Mouse (Mus musculus): ENCODE results near the gene Nol3. TPM values are rescaled to one million over a fixed set of nuclear protein-coding genes. Genes with fewer than 3 reads are reported as not detected.

Nol3 gene
- total and polyA plus RNA-seq, 3 experiments, result 17.3 to 23.0 (median 19.7) TPM

DNA sequence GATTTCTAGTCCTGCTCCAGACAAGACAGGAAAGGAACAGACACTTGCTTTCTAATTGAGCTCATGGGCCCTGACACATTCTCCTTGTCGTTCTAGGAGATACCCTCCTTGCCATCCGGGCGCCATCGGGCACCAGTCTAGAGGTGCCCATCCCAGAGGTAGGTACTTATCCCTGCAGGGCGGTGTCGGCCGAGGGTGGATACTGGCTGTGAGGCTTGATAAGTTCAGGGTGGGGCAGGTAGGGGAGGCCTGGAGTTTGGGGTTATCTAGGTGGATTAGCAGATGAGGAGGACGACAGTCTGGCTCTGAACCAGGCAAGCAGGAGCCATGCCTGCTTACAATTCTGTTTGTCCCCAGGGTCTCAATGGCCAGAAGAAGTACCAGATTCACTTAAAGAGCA lies 24.0 kb downstream of the Nol3 start:
- H3K79me2 ChIP-seq (replicated peaks; ENCODE audit: control insufficient read depth, insufficient read depth, low read length), result no peaks in the 10 kb centered on the region
- 91% methylated on average over 8 of the region's 8 CpGs for WGBS
- TF ChIP-seq POLR2A (IDR thresholded peaks at IDR 0.05; ENCODE audit: insufficient read depth, low read depth, low read length), result no peak
- no peak for TF ChIP-seq EP300 (IDR thresholded peaks at IDR 0.05; ENCODE audit: insufficient read depth, low read depth, low read length)
- TF ChIP-seq CTCF (IDR thresholded peaks at IDR 0.05), result no peak
- H3K36me3 ChIP-seq (ENCODE audit: control insufficient read depth, insufficient read depth, low read length), result peaks cover 4% of the 10 kb centered on the region
- H3K4me3 ChIP-seq, result no peak overlapping the region
- no peaks in the 10 kb centered on the region for H3K27me3 ChIP-seq (ENCODE audit: control insufficient read depth, insufficient read depth, low read length)
- DNase-seq, result no peak
- peaks cover 6% of the 10 kb centered on the region for H3K4me1 ChIP-seq (ENCODE audit: control insufficient read depth, insufficient read depth, low read length)
- intact Hi-C loops (cut with DNase I), result loop anchor here (10.0 kb wide), 1 partner anchor 645 kb away; no protein-coding TSS in a partner anchor
- H3K27ac ChIP-seq, result no peak overlapping the region
- H3K9ac ChIP-seq (ENCODE audit: low read depth, low read length), result no peak overlapping the region

DNA sequence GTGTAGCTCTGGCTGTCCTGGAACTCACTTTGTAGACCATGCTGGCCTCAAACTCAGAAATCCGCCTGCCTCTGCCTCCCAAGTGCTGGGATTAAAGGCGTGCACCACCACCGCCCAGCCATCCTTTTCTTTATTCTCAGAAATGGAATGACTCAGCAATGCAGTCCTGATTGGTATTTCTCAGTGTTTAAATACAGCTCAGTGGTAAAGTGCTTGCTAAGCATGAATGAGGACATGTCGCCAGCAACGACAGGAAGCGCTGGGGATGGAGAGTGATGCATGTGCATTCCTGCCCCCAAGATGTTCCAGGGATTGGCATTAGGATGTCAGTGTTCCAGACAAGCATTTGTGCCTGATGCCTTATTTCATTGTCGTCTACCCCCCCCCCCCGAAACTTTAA lies 27.5 kb downstream of the Nol3 start:
- H3K4me3 ChIP-seq, result no peak overlapping the region
- no peak for TF ChIP-seq CTCF (IDR thresholded peaks at IDR 0.05)
- no peak for TF ChIP-seq EP300 (IDR thresholded peaks at IDR 0.05; ENCODE audit: insufficient read depth, low read depth, low read length)
- no peak for TF ChIP-seq POLR2A (IDR thresholded peaks at IDR 0.05; ENCODE audit: insufficient read depth, low read depth, low read length)
- H3K9ac ChIP-seq (ENCODE audit: low read depth, low read length), result no peak overlapping the region
- intact Hi-C loops (cut with DNase I), result no loop called here
- H3K4me1 ChIP-seq (ENCODE audit: control insufficient read depth, insufficient read depth, low read length), result peaks cover 4% of the 10 kb centered on the region
- DNase-seq, result no peak
- no peaks in the 10 kb centered on the region for H3K79me2 ChIP-seq (replicated peaks; ENCODE audit: control insufficient read depth, insufficient read depth, low read length)
- peaks cover 4% of the 10 kb centered on the region for H3K36me3 ChIP-seq (ENCODE audit: control insufficient read depth, insufficient read depth, low read length)
- H3K27ac ChIP-seq, result no peak overlapping the region
- 66% methylated on average over 8 of the region's 8 CpGs for WGBS
- H3K27me3 ChIP-seq (ENCODE audit: control insufficient read depth, insufficient read depth, low read length), result no peaks in the 10 kb centered on the region

DNA sequence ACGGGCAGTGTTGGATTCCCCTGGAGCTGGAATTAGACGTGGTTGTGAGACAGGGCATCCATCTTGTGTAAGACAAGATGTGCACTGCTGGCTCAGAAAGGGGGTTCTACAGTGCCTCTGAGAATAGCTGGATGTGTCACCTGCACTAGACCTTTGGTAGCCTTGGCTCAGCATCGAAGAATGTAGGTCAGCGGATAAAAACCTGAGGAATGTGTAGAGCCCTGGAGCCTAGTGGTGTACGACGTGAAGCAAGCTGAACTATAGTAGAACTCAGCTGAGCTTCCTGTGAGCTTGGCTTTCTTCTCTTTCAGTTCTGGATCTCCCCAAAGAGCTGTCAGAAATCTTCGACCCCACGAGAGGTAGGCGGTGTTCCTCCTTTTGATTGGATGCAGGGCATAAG lies 27.9 kb downstream of the Nol3 start:
- no peak for DNase-seq
- H3K27me3 ChIP-seq (ENCODE audit: control insufficient read depth, insufficient read depth, low read length), result no peaks in the 10 kb centered on the region
- H3K4me3 ChIP-seq, result no peak overlapping the region
- no peak overlapping the region for H3K27ac ChIP-seq
- H3K79me2 ChIP-seq (replicated peaks; ENCODE audit: control insufficient read depth, insufficient read depth, low read length), result no peaks in the 10 kb centered on the region
- H3K36me3 ChIP-seq (ENCODE audit: control insufficient read depth, insufficient read depth, low read length), result peaks cover 2% of the 10 kb centered on the region
- TF ChIP-seq CTCF (IDR thresholded peaks at IDR 0.05) (no peak), POLR2A (IDR thresholded peaks at IDR 0.05; ENCODE audit: insufficient read depth, low read depth, low read length) (no peak), EP300 (IDR thresholded peaks at IDR 0.05; ENCODE audit: insufficient read depth, low read depth, low read length) (no peak)
- intact Hi-C loops (cut with DNase I), result no loop called here
- 59% methylated on average over 9 of the region's 9 CpGs for WGBS
- H3K4me1 ChIP-seq (ENCODE audit: control insufficient read depth, insufficient read depth, low read length), result peaks cover 2% of the 10 kb centered on the region
- no peak overlapping the region for H3K9ac ChIP-seq (ENCODE audit: low read depth, low read length)

DNA sequence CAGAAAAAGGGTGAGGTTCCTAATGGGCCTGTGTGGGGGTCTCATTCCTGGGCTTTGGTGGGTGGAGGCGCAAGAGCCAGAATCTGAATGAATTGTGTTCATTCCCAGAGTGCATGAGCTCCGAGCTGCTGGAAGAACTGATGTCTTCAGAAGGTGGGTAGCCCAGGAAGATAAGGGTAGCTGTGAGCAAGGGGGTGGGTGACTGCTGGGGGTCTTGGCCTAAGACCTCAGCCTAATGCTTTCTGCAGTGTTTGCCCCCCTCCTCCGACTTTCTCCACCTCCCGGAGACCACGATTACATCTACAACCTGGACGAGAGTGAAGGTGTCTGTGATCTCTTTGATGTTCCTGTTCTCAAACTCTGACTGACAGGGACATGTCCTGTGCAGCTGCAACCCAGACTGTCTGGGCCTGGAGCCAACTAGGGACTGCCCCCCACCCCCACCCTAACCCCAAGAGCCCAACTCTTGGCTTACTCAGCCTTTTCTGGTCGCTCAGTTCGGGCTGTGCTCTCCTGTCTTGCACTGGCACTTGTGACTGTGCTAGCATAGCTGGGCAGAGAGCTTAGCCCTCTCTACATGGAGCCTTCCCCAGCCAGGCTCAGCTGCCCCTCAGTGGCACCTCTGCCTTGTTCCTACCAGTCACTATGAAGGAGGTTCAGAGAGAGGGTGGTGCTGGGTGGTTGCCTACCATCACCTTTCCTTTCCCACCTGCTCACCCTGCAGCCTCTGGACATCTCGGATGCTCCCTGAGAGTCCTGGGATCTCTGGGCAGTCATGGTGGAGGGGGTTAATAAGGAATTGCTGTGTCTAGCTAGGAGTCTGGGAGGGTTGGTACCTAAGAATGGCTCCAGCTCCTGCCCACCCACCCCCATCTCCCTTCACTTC lies 28.6 kb downstream of the Nol3 start:
- H3K27ac ChIP-seq, result no peak overlapping the region
- H3K9ac ChIP-seq (ENCODE audit: low read depth, low read length), result no peak overlapping the region

DNA sequence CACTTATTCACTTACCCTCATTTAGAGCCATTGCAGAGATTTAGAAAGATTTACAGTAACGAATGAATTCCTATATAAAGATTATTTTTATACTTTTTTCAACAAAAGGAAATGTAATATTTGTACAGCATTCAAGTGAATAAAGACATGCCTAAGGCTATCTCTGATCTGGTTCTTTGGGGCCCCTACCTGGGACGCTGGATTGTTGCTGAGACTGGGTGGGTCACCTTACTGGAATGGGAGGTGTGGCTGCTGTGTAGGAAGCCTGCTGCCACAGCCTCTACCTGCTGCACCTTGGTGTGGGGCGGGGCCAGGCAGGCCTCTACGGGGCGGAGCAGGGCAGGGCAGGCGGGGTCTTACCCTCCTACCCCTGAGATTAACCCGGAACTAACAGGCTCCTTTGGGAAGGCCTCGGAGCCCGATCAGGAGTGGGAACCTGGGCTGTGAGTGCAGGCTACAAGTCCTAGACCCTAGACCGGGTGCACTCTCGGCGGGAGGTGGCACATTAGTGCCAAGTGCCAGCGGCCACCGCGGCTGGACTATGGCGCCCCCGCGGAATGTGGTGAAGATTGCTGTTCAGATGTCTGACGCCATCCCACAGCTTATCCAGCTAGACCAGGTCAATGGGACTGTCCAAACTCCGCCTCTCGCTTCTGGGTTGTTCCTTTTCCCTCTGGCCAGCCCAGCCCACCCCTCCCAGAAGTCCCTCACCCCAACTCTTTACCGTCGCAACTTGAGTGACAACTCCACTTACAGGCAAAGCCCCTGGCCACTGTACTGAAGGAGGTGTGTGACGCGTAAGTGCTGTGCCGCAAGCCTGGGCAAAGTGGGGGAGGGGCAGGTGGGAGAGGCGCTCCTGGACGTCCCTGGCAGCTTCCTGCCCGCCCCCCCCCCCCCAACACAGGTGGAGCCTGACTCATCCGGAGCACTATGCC lies 29.5 kb downstream of the Nol3 start, which contains the start of gene Elmo3:
Gene Elmo3 (plus strand): TSS at position 391 of the 935 bp plus-strand sequence.
- intact Hi-C loops (cut with DNase I), result no loop called here
- DNase-seq, result peak; percentile 42 to 46
- H3K4me1 ChIP-seq (ENCODE audit: control insufficient read depth, insufficient read depth, low read length), result peaks cover 2% of the 10 kb centered on the region
- no peaks in the 10 kb centered on the region for H3K27me3 ChIP-seq (ENCODE audit: control insufficient read depth, insufficient read depth, low read length)
- H3K9ac ChIP-seq (ENCODE audit: low read depth, low read length), result peak within 1 kb of the TSS; percentile 61
- TF ChIP-seq CTCF (IDR thresholded peaks at IDR 0.05), result no peak
- no peak for TF ChIP-seq POLR2A (IDR thresholded peaks at IDR 0.05; ENCODE audit: insufficient read depth, low read depth, low read length)
- WGBS, result 9% methylated on average over 29 of the region's 30 CpGs
- H3K79me2 ChIP-seq (replicated peaks; ENCODE audit: control insufficient read depth, insufficient read depth, low read length), result no peaks in the 10 kb centered on the region
- no peaks in the 10 kb centered on the region for H3K36me3 ChIP-seq (ENCODE audit: control insufficient read depth, insufficient read depth, low read length)
- peak within 1 kb of the TSS; percentile 15; the same call in 1 of the 2 replicates for H3K4me3 ChIP-seq
- 0 out of 2 replicates have a peak within 1 kb of the TSS, but pooled peaks have one; percentile 1 for H3K27ac ChIP-seq

More for the DNA sequence above, 28.6 kb downstream of the Nol3 start:
- peak in 1 of 2 experiments; percentile 21 for DNase-seq
- intact Hi-C loops (cut with DNase I), result no loop called here
- WGBS, result 41% methylated on average over 9 of the region's 9 CpGs
- H3K4me1 ChIP-seq (ENCODE audit: control insufficient read depth, insufficient read depth, low read length), result peaks cover 2% of the 10 kb centered on the region
- no peaks in the 10 kb centered on the region for H3K36me3 ChIP-seq (ENCODE audit: control insufficient read depth, insufficient read depth, low read length)
- no peak overlapping the region for H3K4me3 ChIP-seq
- no peaks in the 10 kb centered on the region for H3K27me3 ChIP-seq (ENCODE audit: control insufficient read depth, insufficient read depth, low read length)
- no peaks in the 10 kb centered on the region for H3K79me2 ChIP-seq (replicated peaks; ENCODE audit: control insufficient read depth, insufficient read depth, low read length)
- TF ChIP-seq CTCF (IDR thresholded peaks at IDR 0.05) (no peak), EP300 (IDR thresholded peaks at IDR 0.05; ENCODE audit: insufficient read depth, low read depth, low read length) (0 out of 2 replicates have a peak, but pooled peaks have one; percentile 21), POLR2A (IDR thresholded peaks at IDR 0.05; ENCODE audit: insufficient read depth, low read depth, low read length) (peak; percentile 45; the same call in 1 of the 2 replicates)
